Mouse (Mus musculus) myocyte (in vitro differentiated cells): ENCODE measurements around the gene Rims4. TPM values are rescaled to one million over a fixed set of nuclear protein-coding genes. Genes with fewer than 3 reads are reported as not detected.
A peak's percentile ranks its signal among the peaks of the same experiment; 100 is the strongest.

Experiments
- H3K27me3 ChIP-seq: one replicate; pipeline ENCODE4 v1.6.1; 2011; ENCODE audit not compliant: control insufficient read depth, insufficient read depth, insufficient read length
- H3K36me3 ChIP-seq: one replicate; pipeline ENCODE4 v1.6.1; 2011; ENCODE audit not compliant: control insufficient read depth, insufficient read depth
- H3K4me2 ChIP-seq: one replicate; pipeline ENCODE4 v1.6.1; 2011; ENCODE audit warnings: low read depth, control low read depth
- H3K4me3 ChIP-seq: one replicate; pipeline ENCODE4 v1.5.1; 2011; ENCODE audit warnings: mild to moderate bottlenecking, control low read depth, moderate library complexity
- H3K79me2 ChIP-seq: one replicate; pipeline ENCODE4 v1.6.1; 2011; ENCODE audit not compliant: control insufficient read depth, insufficient read depth
- H3ac ChIP-seq: one replicate; pipeline ENCODE4 v1.6.1; 2011; ENCODE audit not compliant: control insufficient read depth, insufficient read length
- CEBPB ChIP-seq: IDR thresholded peaks from 2 replicates; pipeline ENCODE4 v1.6.1; 2011; ENCODE audit warnings: mild to moderate bottlenecking, moderate library complexity; ENCODE audit not compliant: poor library complexity, insufficient read depth, severe bottlenecking
- MYOD1 ChIP-seq, 3 experiments: IDR thresholded peaks; one replicate each; pipeline ENCODE4 v1.6.1; 2011; ENCODE audit warnings: control low read depth in 2 of 3, low read depth in 2 of 3, mild to moderate bottlenecking in 2 of 3, moderate library complexity in 1 of 3; ENCODE audit not compliant: insufficient read length in 2 of 3, control insufficient read depth in 1 of 3
- MYOG ChIP-seq, 3 experiments: IDR thresholded peaks; one replicate each; pipeline ENCODE4 v1.6.1; 2011; ENCODE audit warnings: control low read depth in 2 of 3, low read depth in 2 of 3, mild to moderate bottlenecking in 2 of 3; ENCODE audit not compliant: insufficient read length in 2 of 3, control insufficient read depth in 1 of 3, insufficient read depth in 1 of 3
- TCF12 ChIP-seq: IDR thresholded peaks from one replicate; pipeline ENCODE4 v1.6.1; 2011; ENCODE audit warnings: mild to moderate bottlenecking, control low read depth; ENCODE audit not compliant: poor library complexity, insufficient read depth, severe bottlenecking
- USF1 ChIP-seq: IDR thresholded peaks from one replicate; pipeline ENCODE4 v1.6.1; 2011; ENCODE audit warnings: low read depth, mild to moderate bottlenecking, control low read depth, moderate library complexity
- polyA plus RNA-seq: library from polyadenylated mRNA; unstranded; fragments of >200 nt; fragmentation: generic; extraction: Trizol; gene quantifications from one replicate; pipeline ENCODE4 v1.2.1, GENCODE M21; 2012; ENCODE audit warnings: missing spikeins

Gene Rims4
- polyA plus RNA-seq, 1 experiment, result not detected

DNA sequence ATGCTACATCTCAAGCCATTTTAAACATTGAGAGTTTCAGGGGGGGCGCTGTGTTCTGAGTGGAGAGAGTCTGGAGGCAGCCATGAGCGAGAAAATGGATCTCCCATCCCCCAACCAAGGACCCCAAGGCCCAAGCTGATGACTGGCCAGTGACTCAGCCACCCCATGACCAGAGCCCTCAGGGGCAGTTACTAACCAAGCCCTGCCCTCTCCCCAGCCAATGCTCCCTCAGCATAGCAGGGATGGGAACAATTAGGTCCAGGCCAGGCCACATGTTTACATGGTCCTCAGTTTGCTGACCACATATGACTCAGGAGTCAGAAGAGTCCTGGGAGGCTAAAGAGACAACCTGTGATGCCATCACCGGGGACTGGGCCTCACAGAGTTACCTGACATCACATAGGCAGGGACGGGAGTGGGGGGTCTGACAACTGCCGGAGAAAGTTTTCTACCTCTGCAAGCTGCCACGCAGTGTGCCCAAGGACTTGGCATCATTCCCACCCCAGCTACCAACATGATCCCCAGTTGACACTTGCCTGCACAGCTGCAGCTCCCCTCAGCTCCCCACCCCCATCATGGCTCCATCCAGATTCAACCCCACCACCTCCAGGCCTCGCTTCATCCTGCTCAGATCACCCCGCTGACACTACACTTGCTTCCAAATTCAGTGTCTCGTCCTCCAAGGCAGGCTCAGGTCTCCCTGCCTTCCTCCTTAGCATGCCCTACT is 103.6 kb downstream of the Rims4 start:
- Histone ChIP-seq H3ac (no peak overlapping the region), H3K36me3 (no peaks in the 10 kb centered on the region), H3K4me2 (peak overlapping the region; percentile 7), H3K27me3 (no peaks in the 10 kb centered on the region), H3K4me3 (no peak overlapping the region), H3K79me2 (no peaks in the 10 kb centered on the region)
- TF ChIP-seq MYOG (IDR thresholded peaks at IDR 0.05; ENCODE audit: control insufficient read depth in 1 of 3, insufficient read depth in 1 of 3, insufficient read length in 2 of 3, low read depth in 2 of 3) (peak in 2 of 3 experiments; percentile 39 to 64), USF1 (peak; percentile 59), MYOD1 (IDR thresholded peaks at IDR 0.05; ENCODE audit: control insufficient read depth in 1 of 3, insufficient read length in 2 of 3, low read depth in 2 of 3) (peak in 2 of 3 experiments; percentile 40 to 64), CEBPB (no peak)

- H3K4me2 ChIP-seq, result peak overlapping the region; percentile 14
- no peak overlapping the region for H3ac ChIP-seq
- H3K36me3 ChIP-seq, result no peaks in the 10 kb centered on the region
- H3K4me3 ChIP-seq, result no peak overlapping the region
- TF ChIP-seq MYOD1 (IDR thresholded peaks at IDR 0.05; ENCODE audit: control insufficient read depth in 1 of 3, insufficient read length in 2 of 3, low read depth in 2 of 3) (peak in 1 of 3 experiments; percentile 30), TCF12 (no peak)
- no peaks in the 10 kb centered on the region for H3K27me3 ChIP-seq
- no peaks in the 10 kb centered on the region for H3K79me2 ChIP-seq
Observed at GRCm38 (mm10) chr2:163813077-163813476, 105.4 kb downstream of the Rims4 start.

Other genes with a start within 250 kb of the Rims4 start
- gene Ada, start 168.4 kb downstream of the Rims4 start, polyA plus RNA-seq, result 0.60 TPM
- gene Ccn5, start 97.8 kb downstream of the Rims4 start, polyA plus RNA-seq, result 2.0 TPM
- gene Kcnk15, start 65.0 kb downstream of the Rims4 start, polyA plus RNA-seq, result not detected
- gene Ywhab, start 76.3 kb upstream of the Rims4 start, polyA plus RNA-seq, result 118 TPM
- 1.5 TPM for gene Pabpc1l, start 106.8 kb upstream of the Rims4 start, polyA plus RNA-seq
- 9.8 TPM for gene Stk4, start 151.6 kb upstream of the Rims4 start, polyA plus RNA-seq
- 24.1 TPM for gene Tomm34, start 152.5 kb upstream of the Rims4 start, polyA plus RNA-seq